Mouse (Mus musculus): Measurements from ENCODE around the gene Ldb3.

Gene Ldb3

GRCm38 (mm10) chr14:34591741-34592535, 3.5 kb upstream of the Ldb3 start:
- in situ Hi-C loops (cut with MboI; ENCODE audit: low sequenced_read_pairs) = no loop called here

DNA sequence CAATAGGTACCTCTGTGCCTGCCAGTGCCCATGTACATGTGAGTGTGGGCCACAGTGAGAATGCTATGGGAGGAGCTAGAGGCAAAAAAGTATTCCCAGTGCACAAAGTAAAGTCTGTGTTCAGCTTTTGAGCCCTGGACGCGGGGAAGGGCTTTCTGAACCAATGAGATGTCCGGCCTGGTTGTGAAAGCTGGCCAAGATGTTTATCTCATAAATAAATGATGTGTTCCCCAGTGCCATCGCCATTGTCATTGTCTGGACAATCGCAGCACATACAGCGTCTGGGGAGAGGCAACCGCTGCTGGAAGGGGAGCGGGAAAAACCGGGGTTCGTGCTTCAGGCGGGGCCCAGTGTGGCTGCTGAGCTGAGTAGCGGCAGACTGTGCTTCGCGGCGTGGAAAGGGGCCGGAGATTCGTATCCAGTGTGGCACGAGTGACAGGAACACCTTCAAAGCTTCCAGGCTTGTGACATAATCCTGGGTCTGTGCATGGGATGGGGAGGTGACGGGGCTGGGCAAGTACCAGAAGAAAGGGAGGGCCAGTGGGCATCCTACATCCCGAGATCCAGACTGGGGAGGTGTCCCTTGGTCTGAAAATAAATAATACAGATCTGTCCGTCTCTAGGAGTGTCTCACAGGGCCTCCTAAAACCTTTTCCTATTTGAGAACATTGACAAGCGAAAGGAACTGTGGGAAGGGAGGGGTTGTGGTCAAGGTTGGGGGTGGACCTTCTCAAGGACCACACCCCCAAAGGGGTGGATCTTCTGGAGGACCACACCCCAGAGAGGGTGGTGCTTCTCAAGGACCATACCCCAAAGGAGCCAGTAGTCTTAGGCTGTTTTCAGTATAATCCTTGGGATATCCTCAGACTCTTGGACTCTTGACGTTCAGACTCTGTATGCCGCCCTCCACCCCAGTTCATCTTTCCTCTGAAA, 2.5 kb upstream of the Ldb3 start:
- in situ Hi-C loops (cut with MboI; ENCODE audit: low sequenced_read_pairs) = no loop called here

DNA sequence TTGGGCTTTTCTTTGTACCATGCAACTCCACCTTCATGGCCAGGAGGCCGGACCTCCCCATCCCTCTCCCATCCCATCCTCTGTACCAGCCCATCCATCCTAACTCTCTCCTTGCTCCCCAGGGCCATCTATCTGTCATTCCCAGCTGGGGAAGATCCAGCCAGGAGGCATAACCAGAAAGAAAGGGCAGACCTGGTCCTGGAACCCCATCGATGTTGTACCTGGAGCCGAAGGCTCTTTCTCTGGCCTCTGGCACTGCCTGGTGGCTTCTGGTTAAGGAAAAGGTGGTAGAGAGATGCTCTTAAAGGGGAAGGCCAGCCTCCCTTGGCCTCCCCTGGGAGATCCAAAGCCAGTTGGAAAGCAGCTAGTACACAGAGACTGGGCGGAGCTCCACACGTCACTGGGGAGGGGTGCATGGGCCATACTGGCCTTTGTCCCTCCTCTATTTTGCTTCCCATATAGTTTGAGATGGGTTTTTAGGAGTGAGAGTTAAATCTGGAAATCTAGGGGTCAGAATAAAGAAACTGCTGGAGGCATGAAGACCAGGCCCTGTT, 1.6 kb upstream of the Ldb3 start:
- in situ Hi-C loops (cut with MboI; ENCODE audit: low sequenced_read_pairs) = no loop called here

- in situ Hi-C loops (cut with MboI; ENCODE audit: low sequenced_read_pairs) = no loop called here
These were observed 767 bp upstream of the Ldb3 start for GRCm38 (mm10) chr14:34589185-34589713.

DNA sequence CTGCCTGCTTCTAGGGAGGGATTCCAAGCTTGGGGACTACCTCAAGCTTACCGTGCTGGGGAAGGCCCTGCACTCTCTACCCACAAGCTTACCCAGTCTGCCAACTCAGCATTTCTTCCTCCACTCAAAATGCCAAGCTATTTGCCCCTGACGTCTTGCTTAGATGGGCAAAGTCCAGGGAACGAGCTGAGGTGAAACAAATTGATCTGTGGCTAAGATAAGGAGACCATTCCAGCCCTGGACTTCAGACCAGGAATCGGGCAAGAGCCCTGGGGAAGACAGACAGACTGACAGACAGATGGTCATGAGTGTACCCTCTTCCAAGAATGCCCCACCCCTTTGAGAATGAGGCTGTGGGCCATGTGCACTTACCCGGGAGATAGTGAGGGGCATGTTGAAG, 477 bp downstream of the Ldb3 start:
- in situ Hi-C loops (cut with MboI; ENCODE audit: low sequenced_read_pairs) = no loop called here

DNA sequence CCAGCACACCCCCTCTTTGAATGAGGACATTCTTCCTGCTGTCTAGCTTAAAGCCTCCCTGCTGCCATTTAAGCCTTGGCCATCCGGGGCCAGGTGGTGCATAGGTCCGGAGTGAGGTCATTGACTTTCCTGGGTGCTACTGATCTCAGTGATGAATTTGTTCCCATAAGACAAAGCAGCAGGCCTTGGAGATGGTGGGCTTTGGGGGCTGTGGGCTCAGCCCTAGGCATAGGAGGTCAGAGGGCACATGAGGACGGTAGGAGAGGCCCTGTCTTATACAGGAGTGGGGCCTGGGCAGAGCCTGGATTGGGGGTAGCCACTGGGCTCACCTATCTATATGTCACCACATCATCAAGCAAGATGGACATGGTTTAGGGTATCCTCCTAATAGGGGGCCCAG, 1.6 kb downstream of the Ldb3 start:
- in situ Hi-C loops (cut with MboI; ENCODE audit: low sequenced_read_pairs) = no loop called here

- in situ Hi-C loops (cut with MboI; ENCODE audit: low sequenced_read_pairs) = no loop called here
These were observed 3.0 kb downstream of the Ldb3 start for GRCm38 (mm10) chr14:34585358-34586105.

GRCm38 (mm10) chr14:34582740-34583427, 5.6 kb downstream of the Ldb3 start:
- in situ Hi-C loops (cut with MboI; ENCODE audit: low sequenced_read_pairs) = no loop called here

DNA sequence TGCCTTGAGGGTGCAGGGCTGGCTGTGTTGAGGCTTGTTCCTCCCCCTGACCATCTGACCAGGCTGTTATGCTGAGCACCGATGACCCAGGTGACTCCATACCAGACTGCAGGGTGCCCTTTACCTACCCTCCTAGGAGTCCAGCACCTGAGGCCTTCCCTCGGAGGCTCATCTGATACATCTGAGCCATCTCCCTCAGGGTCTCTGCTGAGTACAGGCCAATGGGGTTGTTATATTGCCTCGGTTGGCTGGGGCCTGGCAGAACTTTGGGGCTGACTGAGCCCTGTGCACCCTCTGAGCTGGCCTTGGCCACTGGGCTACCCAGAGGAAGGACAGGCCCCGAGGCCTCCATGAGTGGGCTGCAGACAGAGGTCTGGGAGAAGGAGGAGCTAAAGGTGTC, 11.6 kb downstream of the Ldb3 start:
- in situ Hi-C loops (cut with MboI; ENCODE audit: low sequenced_read_pairs) = no loop called here

- in situ Hi-C loops (cut with MboI; ENCODE audit: low sequenced_read_pairs) = loop anchor here (25.0 kb wide), 1 partner anchor 487 kb away; the partner anchor contains the start of gene Anxa8
These were observed 14.4 kb downstream of the Ldb3 start for GRCm38 (mm10) chr14:34574068-34574467.

DNA sequence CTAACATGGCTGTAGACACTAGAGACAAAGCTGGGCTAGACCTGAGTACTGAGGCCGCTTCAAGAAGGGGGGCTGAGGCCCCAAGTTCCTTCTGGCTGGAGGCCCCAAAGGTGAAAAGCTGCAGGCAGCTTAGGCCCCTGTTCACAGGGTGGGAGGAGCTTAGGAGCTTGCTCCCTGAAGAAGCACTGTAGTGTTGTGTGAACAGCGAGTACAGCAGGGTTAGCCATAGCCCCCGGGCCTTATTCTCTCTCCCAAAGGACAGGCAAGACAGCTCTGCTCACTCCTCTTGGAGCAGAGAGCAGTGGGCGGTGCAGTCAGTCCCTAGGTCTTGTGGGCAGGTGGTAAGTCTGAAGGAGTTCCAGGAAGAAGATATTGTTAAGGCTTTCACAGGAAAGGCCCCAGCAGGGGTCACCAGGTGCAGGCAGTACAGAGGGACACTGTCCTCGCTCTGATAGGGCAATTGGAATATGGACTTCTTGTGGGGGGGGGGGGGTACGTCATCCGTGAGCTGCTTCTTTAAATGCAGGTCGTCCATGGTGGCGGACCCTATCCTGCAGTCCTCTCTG, 15.1 kb downstream of the Ldb3 start:
- in situ Hi-C loops (cut with MboI; ENCODE audit: low sequenced_read_pairs) = loop anchor here (25.0 kb wide), 1 partner anchor 486 kb away; the partner anchor contains the start of gene Anxa8

GRCm38 (mm10) chr14:34571610-34572387, 16.7 kb downstream of the Ldb3 start:
- in situ Hi-C loops (cut with MboI; ENCODE audit: low sequenced_read_pairs) = loop anchor here (25.0 kb wide), 1 partner anchor 484 kb away; the partner anchor contains the start of gene Anxa8

- in situ Hi-C loops (cut with MboI; ENCODE audit: low sequenced_read_pairs) = loop anchor here (25.0 kb wide), 1 partner anchor 484 kb away; the partner anchor contains the start of gene Anxa8
These were observed 17.6 kb downstream of the Ldb3 start for GRCm38 (mm10) chr14:34570903-34571302.

GRCm38 (mm10) chr14:34570294-34570693, 18.2 kb downstream of the Ldb3 start:
- in situ Hi-C loops (cut with MboI; ENCODE audit: low sequenced_read_pairs) = loop anchor here (25.0 kb wide), 1 partner anchor 483 kb away; the partner anchor contains the start of gene Anxa8

- in situ Hi-C loops (cut with MboI; ENCODE audit: low sequenced_read_pairs) = loop anchor here (10.0 to 25.0 kb wide), 2 partner anchors 135 to 482 kb away; partner anchors contain the start of gene Anxa8
These were observed 18.8 kb downstream of the Ldb3 start for GRCm38 (mm10) chr14:34569534-34570194.

GRCm38 (mm10) chr14:34568626-34569025, 19.9 kb downstream of the Ldb3 start:
- in situ Hi-C loops (cut with MboI; ENCODE audit: low sequenced_read_pairs) = loop anchor here (10.0 to 25.0 kb wide), 2 partner anchors 134 to 481 kb away; partner anchors contain the start of gene Anxa8

- in situ Hi-C loops (cut with MboI; ENCODE audit: low sequenced_read_pairs) = loop anchor here (10.0 to 25.0 kb wide), 2 partner anchors 133 to 480 kb away; partner anchors contain the start of gene Anxa8
These were observed 20.8 kb downstream of the Ldb3 start for GRCm38 (mm10) chr14:34567697-34568096.

Measured in CH12F3 (cell line).